In the genomic region with DNA sequence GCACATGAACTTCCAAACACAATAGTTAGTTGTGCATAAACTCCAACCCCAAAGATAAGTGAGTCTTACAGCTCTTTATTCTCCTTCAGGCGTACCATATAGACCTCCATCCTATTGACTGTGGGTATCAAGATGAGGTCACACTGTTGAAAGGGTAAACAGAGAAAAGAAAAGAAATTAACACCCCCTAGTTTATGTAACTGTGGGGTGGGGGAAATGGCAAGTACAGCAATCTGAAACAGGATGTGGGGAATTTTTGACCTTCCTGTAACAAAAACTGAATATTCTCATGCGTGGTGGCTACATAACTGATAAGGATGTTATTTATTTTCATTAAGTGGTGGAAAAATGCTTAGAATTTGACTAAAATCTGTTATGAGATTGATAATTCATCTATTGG, we compare ENCODE assay signal across 10 mouse cellular contexts. TPM values are rescaled to one million over a fixed set of nuclear protein-coding genes. Genes with fewer than 3 reads are reported as not detected.
DNase-seq lines count a peak whose midpoint lies in the region; ATAC-seq and TF ChIP-seq lines count a peak whose summit lies in the region.
"Had no signal": no experiment of that assay in that cellular context is flagged by ENCODE, and none has a peak within 500 bp of the region (broad histone marks: within the 10 kb centered on the region; RNA-seq: fewer than 3 reads in every experiment).

No protein-coding gene starts in this region.

- no peaks in the 10 kb centered on the region for H3K36me3 ChIP-seq in lung, embryonic 14.5 days (ENCODE audit: insufficient read depth)
- H3K36me3 ChIP-seq in liver, embryonic 11.5 days (ENCODE audit: control insufficient read depth, insufficient read depth, low read length): no peaks in the 10 kb centered on the region
- H3K36me3 ChIP-seq in stomach, embryonic 14.5 days (ENCODE audit: control insufficient read depth, insufficient read depth, low read length): no peaks in the 10 kb centered on the region

- H3K4me1 ChIP-seq in lung, embryonic 14.5 days (ENCODE audit: insufficient read depth): peaks cover 3% of the 10 kb centered on the region; the same call in 1 of the 2 replicates
- H3K4me1 ChIP-seq in liver, embryonic 11.5 days (replicated peaks; ENCODE audit: control insufficient read depth, insufficient read depth, low read length): peaks cover 17% of the 10 kb centered on the region; the same call in 1 of the 2 replicates
- no peaks in the 10 kb centered on the region for H3K4me1 ChIP-seq in stomach, embryonic 14.5 days (ENCODE audit: control insufficient read depth, insufficient read depth, low read length)

- H3K4me3 ChIP-seq in gastrocnemius, adult 2 months: peak overlapping the region; percentile 88
- H3K4me3 ChIP-seq in lung, embryonic 14.5 days (ENCODE audit: low read depth, low read length): no peak overlapping the region
- H3K4me3 ChIP-seq in liver, embryonic 11.5 days (ENCODE audit: low read depth, low read length): peak overlapping the region; percentile 66; the same call in 1 of the 2 replicates
- no peak overlapping the region for H3K4me3 ChIP-seq in stomach, embryonic 14.5 days (ENCODE audit: low read depth, low read length)

- TF ChIP-seq CTCF in gastrocnemius, adult 2 months (IDR thresholded peaks at IDR 0.05): no peak
- TF ChIP-seq CTCF in lung, embryonic 14.5 days (IDR thresholded peaks at IDR 0.05; ENCODE audit: low read depth): no peak

- H3K4me2 ChIP-seq in lung, embryonic 14.5 days: peak overlapping the region; percentile 82
- peak overlapping the region; percentile 78 for H3K4me2 ChIP-seq in liver, embryonic 11.5 days
- H3K4me2 ChIP-seq in stomach, embryonic 14.5 days (replicated peaks; ENCODE audit: low read depth, low read length): peak overlapping the region; percentile 85

- DNase-seq in gastrocnemius, adult 2 months: no peak
- DNase-seq in gastrocnemius, adult 8-10 months (ENCODE audit: low spot score in 2 of 2): no peak
- peak; percentile 5 for DNase-seq in lung, embryonic 14.5 days
- DNase-seq in lung, postnatal 14 days: no peak
- DNase-seq in liver, embryonic 11.5 days (ENCODE audit: low spot score): no peak
- DNase-seq in ovary, postnatal 10 days (ENCODE audit: low spot score): no peak
- no peak for DNase-seq in right cerebral cortex, postnatal 10 days (ENCODE audit: low spot score in 2 of 2)
- DNase-seq: embryo, embryonic 11 days; thymus, postnatal 25 days had no signal

- H3K9me3 ChIP-seq in lung, embryonic 14.5 days (ENCODE audit: low read depth, low read length): no peaks in the 10 kb centered on the region
- no peaks in the 10 kb centered on the region for H3K9me3 ChIP-seq in liver, embryonic 11.5 days (ENCODE audit: control insufficient read depth, low read length)
- H3K9me3 ChIP-seq in stomach, embryonic 14.5 days (ENCODE audit: control insufficient read depth, low read depth, low read length): no peaks in the 10 kb centered on the region

- H3K27ac ChIP-seq in gastrocnemius, adult 2 months: peak overlapping the region; percentile 79
- no peak overlapping the region for H3K27ac ChIP-seq in lung, embryonic 14.5 days (ENCODE audit: low read depth)
- no peak overlapping the region for H3K27ac ChIP-seq in liver, embryonic 11.5 days (ENCODE audit: low read depth, low read length)
- H3K27ac ChIP-seq in stomach, embryonic 14.5 days (ENCODE audit: low read length): no peak overlapping the region

- H3K27me3 ChIP-seq in lung, embryonic 14.5 days (ENCODE audit: insufficient read depth, low read length): no peaks in the 10 kb centered on the region
- H3K27me3 ChIP-seq in liver, embryonic 11.5 days (replicated peaks; ENCODE audit: control insufficient read depth, insufficient read depth, low read length): no peaks in the 10 kb centered on the region
- no peaks in the 10 kb centered on the region for H3K27me3 ChIP-seq in stomach, embryonic 14.5 days (ENCODE audit: control insufficient read depth, insufficient read depth, low read length)

- no peak for ATAC-seq in lung, embryonic 14.5 days (ENCODE audit: insufficient read depth)
- no peak for ATAC-seq in liver, embryonic 11.5 days (replicated peaks; ENCODE audit: low FRiP score)
- ATAC-seq in stomach, embryonic 14.5 days (ENCODE audit: insufficient number of reproducible peaks, insufficient read depth, low FRiP score, low read depth): no peak

- intact Hi-C loops in gastrocnemius, adult 2 months (cut with DNase I): loop anchor here (2.0 kb wide), 1 partner anchor 24 kb away; no protein-coding TSS in a partner anchor

- H3K9ac ChIP-seq in lung, embryonic 14.5 days: no peak overlapping the region
- no peak overlapping the region for H3K9ac ChIP-seq in liver, embryonic 11.5 days (ENCODE audit: low read depth, low read length)
- H3K9ac ChIP-seq in stomach, embryonic 14.5 days (replicated peaks; ENCODE audit: low read depth, low read length): no peak overlapping the region

- WGBS in lung, embryonic 14.5 days: 60% methylated on average over 2 of the region's 2 CpGs
- 72% methylated on average over 2 of the region's 2 CpGs for WGBS in liver, embryonic 11.5 days
- 73% methylated on average over 2 of the region's 2 CpGs for WGBS in stomach, embryonic 14.5 days

RNA-seq across cellular contexts. Expression of a gene that starts 36.5 kb away (rescaled TPM):
- total RNA-seq in gastrocnemius, adult 2 months (2021): 10 to 100 TPM; 31.5 to 35.5 TPM
- 10 to 100 TPM; 27.3 to 36.5 (median 31.9) TPM for total RNA-seq in gastrocnemius, adult 8-10 months (2022)
- polyA plus RNA-seq in lung, embryonic 14.5 days (2014; fragmentation: Nextera tagmentation; extraction: Ambion mirVana): 122 and 128 TPM in 2 replicates
- 125 and 127 TPM in 2 replicates for polyA plus RNA-seq in liver, embryonic 11.5 days (2014; fragmentation: Nextera tagmentation; extraction: Ambion mirVana)
- 127 and 135 TPM in 2 replicates for polyA plus RNA-seq in stomach, embryonic 14.5 days (2014; fragmentation: Nextera tagmentation; extraction: Ambion mirVana)

Comparison
In these comparisons a context has a peak if more than half of its experiments do, and no peak if none do; other contexts are left out.
1. H3K4me3 ChIP-seq: peak in gastrocnemius, adult 2 months (single experiment) and liver, embryonic 11.5 days (single experiment); none in lung, embryonic 14.5 days (single experiment) and stomach, embryonic 14.5 days (single experiment).
2. Peak in every context shown above with its lines, with median percentiles within 50 percentile points of each other: H3K4me2 ChIP-seq.